Mouse (Mus musculus) cerebellum, adult 11-12 months (tissue): ENCODE results near the gene Lcp1.
A peak's percentile ranks its signal among the peaks of the same experiment; 100 is the strongest.
"Not testable (repeated sequence)": the region's sequence is repeated elsewhere in the genome, so short reads cannot be mapped to it uniquely, and the experiment has no call there.

Experiments
- DNase-seq: peaks from one replicate; pipeline ENCODE4 v3.0.0; 2022

Lcp1 gene

GRCm38 (mm10) chr14:75130501-75131318 is at the start of gene Lcp1, which contains the start of gene Lrrc63:
Gene Lcp1, plus strand, starts transcription at chr14:75131101.
Gene Lrrc63, minus strand, starts transcription at chr14:75130881.
- DNase-seq = peak; percentile 65

DNA sequence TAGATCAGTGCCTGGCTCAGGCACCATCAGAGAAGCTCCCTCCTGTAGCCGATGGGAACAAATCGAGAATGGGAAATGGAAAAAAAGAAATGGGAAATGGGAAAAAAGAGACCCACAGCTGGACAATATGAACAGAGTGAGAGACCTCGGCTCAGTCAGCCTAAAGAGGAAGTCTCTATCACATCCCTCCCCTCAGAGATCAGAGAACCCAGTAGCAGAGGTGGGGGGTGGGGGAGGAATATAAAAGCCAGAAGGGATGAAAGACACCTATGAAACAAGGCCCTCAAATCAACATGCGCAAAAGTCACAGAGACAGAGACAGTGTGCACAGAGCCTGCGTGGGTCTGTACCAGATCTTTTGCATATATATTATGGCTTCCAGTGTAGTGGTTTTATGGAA is 27.9 kb upstream of the Lcp1 start:
- no peak for DNase-seq

DNA sequence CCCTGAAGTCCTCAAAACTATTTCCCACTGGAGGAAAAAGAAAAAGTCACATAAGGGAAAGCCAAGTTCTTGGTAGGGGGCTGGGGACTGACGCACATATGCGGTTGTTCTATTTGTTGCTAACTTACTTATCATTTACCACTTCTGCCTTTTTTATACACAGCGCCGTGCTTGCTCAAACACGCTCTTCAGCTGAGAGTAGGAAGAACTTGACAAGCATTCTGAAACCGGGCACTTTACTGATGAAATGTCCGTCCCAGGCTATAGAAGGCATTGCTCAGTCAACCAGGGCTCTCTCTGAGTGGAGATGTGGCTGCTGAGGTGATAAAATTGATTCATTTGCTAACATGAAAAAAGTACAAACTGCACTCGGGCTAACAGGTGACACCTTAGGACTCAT is 9.2 kb upstream of the Lcp1 start:
- DNase-seq = no peak

GRCm38 (mm10) chr14:75131324-75131935 is 529 bp downstream of the Lcp1 start:
- no peak for DNase-seq

- DNase-seq = no peak
Measured at GRCm38 (mm10) chr14:75136119-75136966, 5.4 kb downstream of the Lcp1 start.

DNA sequence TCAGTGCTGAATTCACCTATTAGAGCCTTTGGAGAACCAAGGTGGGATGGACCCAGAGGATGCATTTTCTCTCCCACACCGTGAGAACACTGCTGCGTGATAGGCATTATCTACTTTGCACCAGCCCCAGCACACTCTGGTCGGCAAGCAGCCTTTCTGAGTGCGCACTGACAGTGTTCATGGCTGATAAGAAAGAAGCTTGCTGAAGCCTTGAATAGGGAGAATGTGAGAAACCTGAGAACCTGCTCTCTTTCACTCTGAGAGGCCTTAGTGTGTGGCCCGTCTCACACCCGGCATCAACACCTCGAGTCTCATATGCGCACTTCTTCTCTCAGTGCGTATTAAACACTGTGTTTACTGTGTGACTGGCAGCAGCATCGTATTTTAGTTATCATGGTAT is 7.6 kb downstream of the Lcp1 start:
- no peak for DNase-seq

GRCm38 (mm10) chr14:75139225-75139624 is 8.3 kb downstream of the Lcp1 start:
- no peak for DNase-seq

- not testable (repeated sequence) for DNase-seq
Measured at GRCm38 (mm10) chr14:75147706-75148105, 16.8 kb downstream of the Lcp1 start.

GRCm38 (mm10) chr14:75148229-75148628 is 17.3 kb downstream of the Lcp1 start:
- DNase-seq = no peak

DNA sequence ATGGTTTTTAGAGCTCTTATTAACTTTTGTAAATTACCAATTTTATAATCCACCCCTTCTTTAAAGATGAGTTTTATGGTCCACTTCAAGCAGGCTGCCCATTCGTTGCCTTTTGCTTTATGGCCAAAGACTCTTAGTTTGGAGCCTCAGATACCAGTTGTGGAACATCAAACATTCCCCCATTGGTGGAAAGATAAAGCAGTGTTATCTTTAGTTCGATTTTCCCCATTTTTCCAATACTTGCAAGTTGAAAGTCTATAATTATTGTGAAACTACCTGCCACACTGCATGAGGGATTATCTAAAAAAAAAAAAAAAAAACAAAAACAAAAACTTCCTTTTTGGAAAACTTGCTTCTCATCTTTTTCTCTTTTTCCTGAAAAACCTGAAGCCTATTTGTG is 19.8 kb downstream of the Lcp1 start:
- DNase-seq = no peak

GRCm38 (mm10) chr14:75151146-75151545 is 20.2 kb downstream of the Lcp1 start:
- no peak for DNase-seq

- no peak for DNase-seq
Measured at GRCm38 (mm10) chr14:75154481-75154880, 23.6 kb downstream of the Lcp1 start.

GRCm38 (mm10) chr14:75159375-75159774 is 28.5 kb downstream of the Lcp1 start:
- DNase-seq = no peak

- DNase-seq = no peak
Measured at GRCm38 (mm10) chr14:75163866-75164265, 33.0 kb downstream of the Lcp1 start.

- no peak for DNase-seq
Measured at GRCm38 (mm10) chr14:75164345-75164744, 33.4 kb downstream of the Lcp1 start.

DNA sequence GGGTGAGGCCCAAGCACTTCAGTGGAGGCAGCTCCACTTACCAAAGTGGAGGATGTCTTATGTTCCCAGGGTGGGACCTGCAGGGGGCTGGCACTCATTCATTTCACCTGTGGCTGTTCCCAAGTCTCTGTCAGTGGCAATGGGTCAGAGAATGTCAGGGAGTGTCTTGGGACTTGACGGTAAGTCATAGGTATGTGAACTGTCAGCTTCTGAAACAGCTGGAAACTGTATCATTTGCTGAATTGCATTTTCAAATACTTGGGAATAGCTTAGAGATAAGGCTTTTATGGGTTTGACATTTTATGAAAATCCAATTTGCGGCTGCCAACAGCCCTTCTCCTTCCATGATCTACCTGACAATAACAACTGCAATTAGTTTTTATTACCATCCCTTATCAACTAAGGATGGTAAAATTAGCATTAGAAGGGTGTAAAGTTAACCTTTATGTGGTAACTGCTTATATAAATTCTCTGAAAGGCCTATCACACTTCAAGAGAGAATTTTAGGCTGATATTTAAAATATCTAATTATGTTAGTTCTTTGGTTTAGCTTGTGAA is 34.8 kb downstream of the Lcp1 start:
- no peak for DNase-seq

DNA sequence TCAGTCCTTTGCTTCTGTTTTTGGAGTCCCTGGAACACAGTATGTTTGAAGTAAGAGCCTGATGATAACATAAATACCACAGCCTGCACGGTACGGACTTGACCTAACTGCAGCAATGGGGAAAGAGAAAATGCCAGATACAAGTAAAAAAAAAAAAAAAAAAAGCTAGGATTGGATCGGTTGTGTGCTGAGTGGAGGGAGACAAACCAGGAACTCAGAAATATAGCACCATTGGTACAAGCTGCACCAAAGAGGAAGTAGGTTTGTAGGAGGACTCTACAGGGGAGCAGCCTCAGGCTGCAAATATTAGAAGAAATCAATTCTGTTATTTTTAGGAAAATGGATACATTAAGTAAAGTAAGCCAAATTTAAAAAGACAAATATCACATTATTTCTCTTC is 37.6 kb downstream of the Lcp1 start:
- DNase-seq = no peak

DNA sequence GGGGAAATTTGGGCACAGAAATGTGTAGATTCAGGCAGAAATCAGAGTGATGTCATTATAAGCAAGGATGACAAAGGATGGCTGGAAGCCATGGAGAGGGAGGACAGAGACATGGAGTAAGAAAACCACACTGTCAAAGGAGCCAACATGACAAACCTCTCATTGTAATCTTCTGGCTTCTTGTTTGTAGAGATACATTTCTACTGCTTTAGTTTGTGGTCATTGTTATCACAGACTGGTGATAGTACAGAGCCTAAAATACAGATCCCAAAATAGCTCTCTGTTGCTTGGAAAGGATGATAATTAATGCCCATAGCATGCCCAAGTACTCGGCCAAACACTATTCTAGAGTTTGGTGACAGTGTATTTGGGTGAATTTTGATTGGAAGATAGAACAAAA is 39.6 kb downstream of the Lcp1 start:
- no peak for DNase-seq

DNA sequence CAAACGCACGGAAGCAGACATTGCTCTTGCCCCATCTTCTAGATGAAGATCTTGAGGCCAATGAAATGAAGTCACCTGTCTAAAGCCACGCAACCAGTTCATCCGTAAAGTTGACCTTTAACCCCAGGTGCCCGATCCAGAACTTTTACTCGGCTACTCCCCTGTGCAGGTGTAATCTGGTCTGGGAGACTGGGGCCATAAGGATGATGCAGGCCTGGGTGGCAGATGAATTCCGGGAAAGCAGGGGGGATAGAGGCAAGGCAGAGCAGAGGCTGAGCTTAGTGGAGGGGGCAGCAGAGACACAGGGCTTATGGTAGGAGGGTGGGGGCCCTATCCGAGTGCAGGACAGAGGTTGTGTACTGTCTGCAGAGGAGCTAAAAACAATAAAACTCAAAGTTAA is 43.4 kb downstream of the Lcp1 start:
- DNase-seq = no peak

DNA sequence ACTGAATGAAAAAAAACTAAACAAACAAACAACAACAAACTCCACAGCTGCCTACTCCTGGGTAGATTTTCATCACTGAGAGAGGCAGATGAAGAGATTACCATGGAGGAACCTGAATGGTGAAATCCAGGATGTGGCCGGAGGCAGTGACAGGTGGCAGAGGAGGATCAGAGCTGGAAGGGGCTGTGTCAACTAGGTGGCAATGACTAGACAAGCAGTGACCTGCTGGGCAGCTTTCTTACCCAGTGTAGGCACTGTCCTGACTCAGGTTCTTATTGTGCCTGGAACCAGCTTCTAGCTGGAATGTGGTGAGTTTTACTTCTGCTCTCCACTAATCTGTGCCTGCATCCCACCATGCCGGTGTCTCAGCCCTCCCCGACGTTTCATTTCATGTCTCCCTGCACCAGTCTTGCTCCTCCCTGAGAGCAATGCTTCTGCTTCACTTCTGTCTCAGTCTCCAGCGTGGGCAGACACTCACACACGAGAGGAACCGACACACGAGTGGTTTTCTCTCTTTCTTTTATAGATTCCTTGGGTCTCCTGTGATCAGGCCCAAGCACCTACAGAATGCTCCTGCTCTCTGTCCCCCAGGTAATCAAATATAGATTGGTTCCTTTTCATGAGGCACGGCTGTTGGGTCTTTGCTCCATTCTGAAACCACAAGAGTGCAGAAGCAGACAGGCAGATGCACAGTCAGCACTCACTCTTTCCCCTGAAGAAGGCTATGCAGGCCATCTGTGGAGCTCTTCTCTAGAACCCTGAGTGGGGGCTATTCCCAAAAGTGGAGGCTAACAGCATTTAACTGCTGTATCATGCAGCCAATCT is 44.0 kb downstream of the Lcp1 start:
- no peak for DNase-seq

DNA sequence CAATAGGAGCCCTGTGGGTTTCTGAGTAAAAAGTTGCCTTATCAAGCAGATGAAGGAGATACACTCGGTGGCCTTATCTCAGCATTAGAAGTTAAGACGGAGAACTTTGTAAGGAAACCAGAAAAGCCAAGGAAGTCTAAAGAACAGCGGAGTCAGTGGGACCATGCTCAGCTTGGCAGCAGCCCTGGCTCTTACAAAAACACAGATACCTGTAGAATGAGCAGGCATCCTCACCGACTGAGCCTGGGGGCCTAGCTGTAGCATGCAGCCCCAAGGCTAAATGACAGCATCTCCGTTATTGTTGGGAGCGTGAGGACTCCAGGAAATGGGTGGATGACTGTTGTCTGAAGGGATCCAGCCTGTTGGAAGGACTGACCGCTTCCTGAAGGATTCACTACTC is 44.9 kb downstream of the Lcp1 start:
- no peak for DNase-seq

GRCm38 (mm10) chr14:75176425-75177045 is 45.6 kb downstream of the Lcp1 start:
- no peak for DNase-seq
